Mouse (Mus musculus) T-helper 17 cell (primary cell): ENCODE data around the gene Hs3st3a1.

ENCODE experiments used
- in situ Hi-C, 2 experiments: fragments of 300-600 bp; cut with MboI, MseI; formaldehyde crosslinking; loops; 1 replicate in 1 of 2; 2 replicates in 1 of 2; pipeline ENCODE4 v1.15.1; 2025; ENCODE audit warnings: high pct_unique_total_duplicates in 2 of 2

Hs3st3a1 gene

GRCm38 (mm10) chr11:64473679-64474078 is 38.5 kb downstream of the Hs3st3a1 start:
- in situ Hi-C loops: no loop called here

GRCm38 (mm10) chr11:64481445-64481844 is 46.3 kb downstream of the Hs3st3a1 start:
- in situ Hi-C loops: no loop called here

- in situ Hi-C loops: no loop called here
Observed at GRCm38 (mm10) chr11:64489587-64490433, 54.7 kb downstream of the Hs3st3a1 start.

GRCm38 (mm10) chr11:64494448-64494847 is 59.3 kb downstream of the Hs3st3a1 start:
- in situ Hi-C loops: no loop called here

- in situ Hi-C loops: no loop called here
Observed at GRCm38 (mm10) chr11:64495935-64496334, 60.8 kb downstream of the Hs3st3a1 start.

GRCm38 (mm10) chr11:64496677-64497076 is 61.5 kb downstream of the Hs3st3a1 start:
- in situ Hi-C loops: no loop called here

GRCm38 (mm10) chr11:64500536-64501112 is 65.5 kb downstream of the Hs3st3a1 start:
- in situ Hi-C loops: no loop called here

- in situ Hi-C loops: no loop called here
Observed at GRCm38 (mm10) chr11:64503040-64503439, 67.9 kb downstream of the Hs3st3a1 start.

- in situ Hi-C loops: no loop called here
Observed at GRCm38 (mm10) chr11:64505924-64506323, 70.8 kb downstream of the Hs3st3a1 start.

GRCm38 (mm10) chr11:64507024-64507423 is 71.9 kb downstream of the Hs3st3a1 start:
- in situ Hi-C loops: no loop called here

- in situ Hi-C loops: no loop called here
Observed at GRCm38 (mm10) chr11:64509106-64509505, 74.0 kb downstream of the Hs3st3a1 start.

- in situ Hi-C loops: loop anchor here in 1 of 2 experiments (10.0 kb wide), 1 partner anchor 1372 kb away; no protein-coding TSS in a partner anchor
Observed at GRCm38 (mm10) chr11:64512301-64512700, 77.2 kb downstream of the Hs3st3a1 start.

GRCm38 (mm10) chr11:64513419-64513818 is 78.3 kb downstream of the Hs3st3a1 start:
- in situ Hi-C loops: loop anchor here in 1 of 2 experiments (10.0 kb wide), 1 partner anchor 1371 kb away; no protein-coding TSS in a partner anchor

GRCm38 (mm10) chr11:64516712-64517589 is 81.8 kb downstream of the Hs3st3a1 start:
- in situ Hi-C loops: loop anchor here in 1 of 2 experiments (10.0 kb wide), 1 partner anchor 1368 kb away; no protein-coding TSS in a partner anchor

GRCm38 (mm10) chr11:64518146-64518841 is 83.2 kb downstream of the Hs3st3a1 start:
- in situ Hi-C loops: loop anchor here in 1 of 2 experiments (10.0 kb wide), 1 partner anchor 1367 kb away; no protein-coding TSS in a partner anchor

- in situ Hi-C loops: loop anchor here (5.0 to 10.0 kb wide), 2 partner anchors 81 to 637 kb away; no protein-coding TSS in a partner anchor
Observed at GRCm38 (mm10) chr11:64523993-64524570, 89.0 kb downstream of the Hs3st3a1 start.

GRCm38 (mm10) chr11:64537230-64537629 is 102.1 kb downstream of the Hs3st3a1 start:
- in situ Hi-C loops: no loop called here

- in situ Hi-C loops: no loop called here
Observed at GRCm38 (mm10) chr11:64541866-64542265, 106.7 kb downstream of the Hs3st3a1 start.

GRCm38 (mm10) chr11:64542335-64542734 is 107.2 kb downstream of the Hs3st3a1 start:
- in situ Hi-C loops: no loop called here

GRCm38 (mm10) chr11:64543181-64543641 is 108.1 kb downstream of the Hs3st3a1 start:
- in situ Hi-C loops: no loop called here
